Mouse (Mus musculus): Measurements from ENCODE around the gene Zfp85. TPM values are rescaled to one million over a fixed set of nuclear protein-coding genes. Genes with fewer than 3 reads are reported as not detected.
"Not testable (repeated sequence)": the region's sequence is repeated elsewhere in the genome, so short reads cannot be mapped to it uniquely, and the experiment has no call there.

The Zfp85 gene
- polyA plus RNA-seq, 1 experiment: 5.0 TPM

- 77% methylated on average over 1 of the region's 1 CpGs for WGBS
- H3K27me3 ChIP-seq (ENCODE audit: control insufficient read depth, insufficient read depth, low read length): no peaks in the 10 kb centered on the region
- DNase-seq: no peak
- H3K4me3 ChIP-seq (replicated peaks; ENCODE audit: insufficient read depth, low read depth, low read length): no peak overlapping the region
- H3K4me1 ChIP-seq (ENCODE audit: control insufficient read depth, insufficient read depth, low read length): no peaks in the 10 kb centered on the region
- no peak for TF ChIP-seq CTCF (IDR thresholded peaks at IDR 0.05; ENCODE audit: borderline replicate concordance, insufficient read depth, low read depth, low read length)
- TF ChIP-seq POLR2A (IDR thresholded peaks at IDR 0.05; ENCODE audit: borderline replicate concordance, insufficient read depth, low read length): no peak
- no peak overlapping the region for H3K27ac ChIP-seq (ENCODE audit: insufficient read depth, low read length)
Measured at GRCm38 (mm10) chr13:67759966-67760365, 4.9 kb upstream of the Zfp85 start.

- H3K27me3 ChIP-seq (ENCODE audit: control insufficient read depth, insufficient read depth, low read length): no peaks in the 10 kb centered on the region
- no peaks in the 10 kb centered on the region for H3K4me1 ChIP-seq (ENCODE audit: control insufficient read depth, insufficient read depth, low read length)
- no peak overlapping the region for H3K27ac ChIP-seq (ENCODE audit: insufficient read depth, low read length)
- no peak for DNase-seq
- no peak for TF ChIP-seq POLR2A (IDR thresholded peaks at IDR 0.05; ENCODE audit: borderline replicate concordance, insufficient read depth, low read length)
- TF ChIP-seq CTCF (IDR thresholded peaks at IDR 0.05; ENCODE audit: borderline replicate concordance, insufficient read depth, low read depth, low read length): no peak
- no peak overlapping the region for H3K4me3 ChIP-seq (replicated peaks; ENCODE audit: insufficient read depth, low read depth, low read length)
- WGBS: 57% methylated on average over 6 of the region's 6 CpGs
Measured at GRCm38 (mm10) chr13:67755761-67756160, 733 bp upstream of the Zfp85 start.

- TF ChIP-seq CTCF (IDR thresholded peaks at IDR 0.05; ENCODE audit: borderline replicate concordance, insufficient read depth, low read depth, low read length) (no peak), POLR2A (IDR thresholded peaks at IDR 0.05; ENCODE audit: borderline replicate concordance, insufficient read depth, low read length) (no peak)
- WGBS: 95% methylated on average over 9 of the region's 9 CpGs
Measured at GRCm38 (mm10) chr13:67743896-67744295, 11.1 kb downstream of the Zfp85 start.

GRCm38 (mm10) chr13:67742941-67743340 lies 12.1 kb downstream of the Zfp85 start:
- Histone ChIP-seq H3K4me3 (replicated peaks; ENCODE audit: insufficient read depth, low read depth, low read length) (no peak overlapping the region), H3K4me1 (ENCODE audit: control insufficient read depth, insufficient read depth, low read length) (no peaks in the 10 kb centered on the region), H3K27me3 (ENCODE audit: control insufficient read depth, insufficient read depth, low read length) (no peaks in the 10 kb centered on the region), H3K27ac (ENCODE audit: insufficient read depth, low read length) (no peak overlapping the region)
- DNase-seq: no peak
- 94% methylated on average over 3 of the region's 3 CpGs for WGBS
- no peak for TF ChIP-seq CTCF (IDR thresholded peaks at IDR 0.05; ENCODE audit: borderline replicate concordance, insufficient read depth, low read depth, low read length)
- no peak for TF ChIP-seq POLR2A (IDR thresholded peaks at IDR 0.05; ENCODE audit: borderline replicate concordance, insufficient read depth, low read length)

More at GRCm38 (mm10) chr13:67743896-67744295, 11.1 kb downstream of the Zfp85 start:
- no peak overlapping the region for H3K27ac ChIP-seq (ENCODE audit: insufficient read depth, low read length)
- H3K4me1 ChIP-seq (ENCODE audit: control insufficient read depth, insufficient read depth, low read length): no peaks in the 10 kb centered on the region
- no peak for DNase-seq
- H3K4me3 ChIP-seq (replicated peaks; ENCODE audit: insufficient read depth, low read depth, low read length): no peak overlapping the region
- no peaks in the 10 kb centered on the region for H3K27me3 ChIP-seq (ENCODE audit: control insufficient read depth, insufficient read depth, low read length)

GRCm38 (mm10) chr13:67734391-67734790 lies 20.6 kb downstream of the Zfp85 start:
- 95% methylated on average over 9 of the region's 9 CpGs for WGBS

GRCm38 (mm10) chr13:67729441-67729840 lies 25.6 kb downstream of the Zfp85 start:
- peak; percentile 16 to 22 for DNase-seq
- peak overlapping the region; percentile 97 for H3K4me3 ChIP-seq (replicated peaks; ENCODE audit: insufficient read depth, low read depth, low read length)
- not testable (repeated sequence) for H3K4me1 ChIP-seq (ENCODE audit: control insufficient read depth, insufficient read depth, low read length); H3K27me3 ChIP-seq (ENCODE audit: control insufficient read depth, insufficient read depth, low read length); H3K27ac ChIP-seq (ENCODE audit: insufficient read depth, low read length)
- 46% methylated on average over 4 of the region's 4 CpGs for WGBS

More at GRCm38 (mm10) chr13:67734391-67734790, 20.6 kb downstream of the Zfp85 start:
- H3K4me1 ChIP-seq (ENCODE audit: control insufficient read depth, insufficient read depth, low read length); DNase-seq; H3K27me3 ChIP-seq (ENCODE audit: control insufficient read depth, insufficient read depth, low read length); H3K4me3 ChIP-seq (replicated peaks; ENCODE audit: insufficient read depth, low read depth, low read length); H3K27ac ChIP-seq (ENCODE audit: insufficient read depth, low read length): not testable (repeated sequence)

GRCm38 (mm10) chr13:67728641-67729318 lies 26.2 kb downstream of the Zfp85 start, which contains the start of gene Zfp65:
TSS of gene Zfp65 (minus strand) at chr13:67729173.
- Histone ChIP-seq H3K4me3 (replicated peaks; ENCODE audit: insufficient read depth, low read depth, low read length) (peak within 1 kb of the TSS; percentile 97), H3K27me3 (ENCODE audit: control insufficient read depth, insufficient read depth, low read length) (no peaks in the 10 kb centered on the region), H3K27ac (ENCODE audit: insufficient read depth, low read length) (no peak within 1 kb of the TSS; the same call in 1 of the 2 replicates), H3K4me1 (ENCODE audit: control insufficient read depth, insufficient read depth, low read length) (no peaks in the 10 kb centered on the region; the same call in 1 of the 2 replicates)
- WGBS: 5% methylated on average over 17 of the region's 21 CpGs
- no peak for TF ChIP-seq CTCF (IDR thresholded peaks at IDR 0.05; ENCODE audit: borderline replicate concordance, insufficient read depth, low read depth, low read length)
- TF ChIP-seq POLR2A (IDR thresholded peaks at IDR 0.05; ENCODE audit: borderline replicate concordance, insufficient read depth, low read length): peak; percentile 35; the same call in 1 of the 2 replicates
- peak; percentile 68 to 74 for DNase-seq

GRCm38 (mm10) chr13:67728106-67728505 lies 26.9 kb downstream of the Zfp85 start:
- 47% methylated on average over 1 of the region's 1 CpGs for WGBS
- Histone ChIP-seq H3K4me1 (ENCODE audit: control insufficient read depth, insufficient read depth, low read length) (no peaks in the 10 kb centered on the region; the same call in 1 of the 2 replicates), H3K4me3 (replicated peaks; ENCODE audit: insufficient read depth, low read depth, low read length) (peak overlapping the region; percentile 14), H3K27ac (ENCODE audit: insufficient read depth, low read length) (no peak overlapping the region), H3K27me3 (ENCODE audit: control insufficient read depth, insufficient read depth, low read length) (no peaks in the 10 kb centered on the region)
- TF ChIP-seq POLR2A (IDR thresholded peaks at IDR 0.05; ENCODE audit: borderline replicate concordance, insufficient read depth, low read length) (no peak), CTCF (IDR thresholded peaks at IDR 0.05; ENCODE audit: borderline replicate concordance, insufficient read depth, low read depth, low read length) (no peak)
- no peak for DNase-seq

- H3K27me3 ChIP-seq (ENCODE audit: control insufficient read depth, insufficient read depth, low read length); H3K4me1 ChIP-seq (ENCODE audit: control insufficient read depth, insufficient read depth, low read length); H3K4me3 ChIP-seq (replicated peaks; ENCODE audit: insufficient read depth, low read depth, low read length); H3K27ac ChIP-seq (ENCODE audit: insufficient read depth, low read length): not testable (repeated sequence)
- 13% methylated on average over 2 of the region's 2 CpGs for WGBS
- peak; percentile 25 to 26 for DNase-seq
Measured at GRCm38 (mm10) chr13:67725331-67725730, 29.7 kb downstream of the Zfp85 start.

Measured in cerebellum, adult 2 months (tissue).